Mouse (Mus musculus) ovary, postnatal 10 days (tissue): ENCODE data around the gene Rfpl4b.
"Not testable (repeated sequence)": the region's sequence is repeated elsewhere in the genome, so short reads cannot be mapped to it uniquely, and the experiment has no call there.

Experiments used
- DNase-seq: peaks from one replicate; pipeline ENCODE4 v3.0.0; 2022; ENCODE audit warnings: low spot score

The Rfpl4b gene

DNA sequence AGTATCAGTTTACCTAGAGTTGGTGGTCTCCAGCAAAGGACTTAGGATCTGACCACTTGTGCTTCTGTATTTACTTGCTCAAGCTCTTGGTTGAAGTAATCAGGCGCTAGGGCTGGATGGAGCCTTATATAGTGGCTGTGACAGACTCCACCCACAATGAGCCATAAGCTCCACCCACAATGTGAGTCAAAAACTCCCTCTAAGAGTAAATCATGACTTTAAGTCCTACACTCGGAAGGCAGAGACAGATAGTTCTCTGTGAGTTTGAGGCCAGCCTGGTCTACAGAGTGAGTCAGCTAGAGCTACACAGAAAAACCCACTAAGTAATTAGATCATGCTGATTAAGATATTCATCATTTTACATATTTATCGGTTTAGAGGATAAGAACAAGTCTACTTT, at the start of gene Rfpl4b:
Gene Rfpl4b (minus strand): TSS at position 101 of the 400 bp plus-strand sequence.
- DNase-seq, result no peak

DNA sequence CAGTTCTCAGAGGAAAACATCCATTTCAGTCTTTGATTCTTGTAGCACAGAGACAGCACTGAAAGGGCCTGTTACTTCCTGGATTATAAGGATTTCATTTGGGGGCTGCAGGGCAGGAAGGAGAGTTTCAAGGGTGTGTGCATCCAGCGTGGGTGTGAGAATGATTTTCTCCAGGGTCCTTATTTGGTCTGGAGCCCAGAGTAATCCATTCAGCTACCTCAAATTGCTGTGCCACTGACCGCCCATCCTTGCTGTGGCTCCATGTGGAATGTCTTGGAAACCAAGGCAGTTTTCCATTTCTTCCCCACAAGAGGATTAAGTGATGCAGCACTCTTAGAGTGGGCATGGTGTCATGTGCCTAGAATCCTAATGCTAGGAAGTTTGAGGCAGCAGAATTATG, 33.6 kb upstream of the Rfpl4b start:
- no peak for DNase-seq

DNA sequence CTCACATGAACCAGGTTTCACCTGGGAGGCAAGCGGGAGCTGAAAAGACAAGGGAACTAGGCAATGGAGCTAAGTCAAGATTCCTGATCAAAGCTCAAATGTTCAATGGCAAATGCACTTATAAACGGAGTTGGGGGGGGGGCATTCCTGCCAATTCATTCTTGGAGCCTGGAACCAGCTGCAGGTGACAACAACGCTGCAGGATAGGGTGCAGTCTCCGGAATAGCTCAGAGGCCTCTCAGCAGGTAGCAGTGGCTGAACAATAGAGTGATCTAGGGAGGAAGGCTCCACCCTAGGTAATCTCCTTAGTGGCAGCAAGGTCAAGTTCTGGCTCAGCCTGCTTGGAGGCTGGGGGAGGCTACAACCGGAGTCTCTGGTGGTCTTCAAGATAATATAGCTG, 28.4 kb upstream of the Rfpl4b start:
- not testable (repeated sequence) for DNase-seq

DNA sequence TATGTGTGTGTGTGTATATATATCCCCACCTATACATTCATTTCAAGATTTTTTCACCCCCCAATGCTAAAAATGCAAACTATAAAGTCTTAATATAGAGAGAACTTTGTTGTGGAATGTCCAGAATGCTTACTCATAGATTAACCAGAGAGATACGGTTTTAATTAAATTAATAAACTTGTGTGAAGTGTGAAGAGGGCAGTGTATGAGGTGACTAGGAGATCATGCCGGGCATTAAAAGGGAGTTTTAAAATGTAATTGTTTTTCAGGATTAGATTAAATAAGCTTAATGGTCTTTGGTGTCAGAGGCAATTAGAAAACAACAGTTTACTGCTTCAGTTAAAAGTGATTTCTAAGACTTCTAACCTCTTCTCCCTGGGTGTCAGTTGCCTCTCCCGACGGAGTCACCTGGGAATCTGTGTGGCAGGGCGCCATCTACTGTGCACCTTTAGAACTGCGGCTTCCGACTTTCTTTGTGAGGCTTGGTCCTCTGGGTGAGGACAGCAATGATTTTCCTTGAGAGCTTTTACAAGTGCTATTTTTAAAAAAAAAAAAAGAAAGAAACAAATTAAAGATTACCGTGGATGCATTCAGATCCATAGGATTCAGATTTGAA, 27.4 kb upstream of the Rfpl4b start:
- peak; percentile 66 for DNase-seq

DNA sequence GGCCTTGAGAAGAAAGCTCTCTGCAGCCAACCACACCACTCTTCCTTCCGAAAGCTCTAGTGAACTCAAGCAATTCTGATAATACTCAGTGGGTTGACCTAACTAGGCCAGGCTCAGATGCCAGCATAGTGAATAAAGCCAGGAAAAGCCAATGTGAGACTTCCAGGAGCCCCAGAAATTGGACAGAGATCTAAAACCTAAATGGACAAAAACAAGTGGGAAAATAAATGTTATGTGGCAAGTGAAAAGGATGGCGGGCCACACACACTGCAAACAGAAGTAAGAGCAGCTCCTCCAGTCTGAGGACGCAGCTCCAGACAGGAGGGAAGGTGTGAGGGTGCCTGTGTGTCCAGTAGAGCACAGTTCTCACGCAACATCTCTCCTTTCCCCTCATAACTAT, 26.7 kb upstream of the Rfpl4b start:
- no peak for DNase-seq

DNA sequence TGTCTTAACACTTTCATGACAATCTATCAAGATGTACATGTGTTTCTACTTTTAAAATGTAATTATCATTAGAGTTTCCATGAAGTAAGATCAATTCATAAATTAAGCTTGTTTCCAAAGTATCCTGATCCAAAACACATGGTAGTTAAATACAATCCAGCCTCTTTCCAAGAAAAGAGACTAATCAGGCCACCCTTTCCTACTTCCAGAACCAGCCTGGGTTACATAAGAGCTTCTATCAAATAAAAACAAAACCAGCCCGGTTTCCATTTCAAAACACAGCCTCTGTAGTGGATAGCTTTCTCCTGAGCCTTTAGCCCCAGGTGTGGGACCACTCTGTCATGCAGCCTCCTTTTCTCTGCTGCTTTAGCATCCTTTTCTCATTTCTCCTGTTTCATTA, 2.2 kb upstream of the Rfpl4b start:
- DNase-seq, result no peak

DNA sequence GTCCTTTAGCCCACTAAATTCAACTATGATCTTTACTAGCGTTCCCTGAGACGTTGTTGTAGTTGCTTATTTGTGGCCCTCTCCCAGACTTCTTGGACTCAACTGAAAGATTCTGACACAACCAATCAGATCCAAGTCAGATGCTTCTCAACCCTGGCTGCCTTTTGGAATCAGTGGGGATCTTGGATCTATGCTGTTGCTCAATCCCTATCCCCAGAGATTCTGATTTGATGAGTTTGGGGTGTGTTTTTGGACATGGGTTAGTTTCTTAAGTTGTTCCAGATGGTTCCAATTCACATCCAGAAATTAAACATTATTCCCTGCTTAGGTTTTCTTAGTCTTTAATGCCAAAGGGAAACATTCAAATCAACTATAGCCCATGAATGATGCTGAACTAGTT, 15.5 kb downstream of the Rfpl4b start:
- DNase-seq, result no peak

DNA sequence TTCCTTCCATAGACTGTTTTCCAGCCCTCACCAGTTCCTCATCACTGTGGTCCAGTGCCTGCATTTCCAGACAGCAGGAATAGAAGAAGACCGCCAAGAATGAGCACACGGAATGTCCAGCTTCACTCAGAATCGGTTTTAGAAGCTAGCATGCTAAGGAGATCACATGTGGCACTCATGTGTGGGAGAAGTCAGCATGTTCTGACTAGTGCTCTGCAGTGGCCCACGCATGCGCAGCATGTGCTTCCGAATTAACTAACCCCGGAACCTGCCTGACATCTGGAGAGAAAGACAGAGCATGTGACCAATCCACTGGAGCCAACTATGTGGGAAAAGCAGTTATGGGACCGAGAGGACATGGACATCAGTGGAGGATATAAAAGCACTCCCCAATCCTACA, 17.5 kb downstream of the Rfpl4b start:
- DNase-seq, result no peak

DNA sequence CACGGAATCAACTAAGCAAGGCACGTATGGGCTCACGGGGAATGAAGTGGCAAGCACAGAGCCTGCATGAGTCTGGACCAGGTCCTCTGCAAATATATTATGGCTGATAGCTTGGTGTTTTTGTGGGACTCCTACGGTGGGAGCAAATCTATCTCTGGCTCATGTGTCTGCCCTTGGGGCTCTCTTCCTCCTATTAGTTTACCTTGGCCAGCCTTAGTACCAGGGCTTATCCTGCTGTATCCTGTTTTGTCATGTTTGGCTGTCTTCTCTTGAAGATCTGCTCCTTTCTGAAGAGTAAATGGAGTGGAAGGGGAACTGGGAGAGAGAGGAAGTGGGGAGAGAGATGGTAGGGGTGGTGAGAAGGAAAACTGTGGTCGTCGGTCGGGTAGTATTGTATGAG, 18.3 kb downstream of the Rfpl4b start:
- no peak for DNase-seq

DNA sequence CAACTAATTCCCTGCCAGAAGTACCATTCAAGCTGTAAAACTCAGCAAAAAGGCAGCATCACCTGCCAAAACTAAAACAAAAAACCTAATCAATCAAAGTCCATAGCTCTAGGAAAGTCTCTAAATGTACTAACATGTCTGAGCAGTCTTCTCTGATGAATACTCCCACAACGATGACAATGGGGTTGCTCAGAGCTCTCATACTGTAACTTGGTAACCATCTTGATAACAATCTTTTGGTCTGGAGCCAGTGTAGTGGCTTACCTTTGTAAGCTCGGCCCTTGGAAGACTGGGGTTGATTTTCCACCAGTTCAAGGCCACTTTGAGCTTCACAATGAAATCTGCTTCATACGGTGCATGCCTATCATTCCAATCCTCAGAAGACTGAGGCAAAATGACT, 33.0 kb downstream of the Rfpl4b start:
- no peak for DNase-seq
